Mouse (Mus musculus) brain, embryonic 14.5 days (tissue): ENCODE measurements around the gene Srgap2.

Source experiments
- CTCF ChIP-seq: fragments of 200-500 bp; IDR thresholded peaks from 2 replicates; pipeline ENCODE4 v1.5.1; 2012; ENCODE audit warnings: inconsistent platforms, mild to moderate bottlenecking, moderate library complexity, borderline replicate concordance; ENCODE audit not compliant: insufficient read depth, insufficient read length; ENCODE audit errors: extremely low read depth
- POLR2A ChIP-seq: fragments of 200-500 bp; IDR thresholded peaks from 2 replicates; pipeline ENCODE4 v1.6.1; 2012; ENCODE audit warnings: mild to moderate bottlenecking, inconsistent platforms, borderline replicate concordance; ENCODE audit not compliant: poor library complexity, insufficient read depth, insufficient read length, severe bottlenecking; ENCODE audit errors: extremely low read depth

DNA sequence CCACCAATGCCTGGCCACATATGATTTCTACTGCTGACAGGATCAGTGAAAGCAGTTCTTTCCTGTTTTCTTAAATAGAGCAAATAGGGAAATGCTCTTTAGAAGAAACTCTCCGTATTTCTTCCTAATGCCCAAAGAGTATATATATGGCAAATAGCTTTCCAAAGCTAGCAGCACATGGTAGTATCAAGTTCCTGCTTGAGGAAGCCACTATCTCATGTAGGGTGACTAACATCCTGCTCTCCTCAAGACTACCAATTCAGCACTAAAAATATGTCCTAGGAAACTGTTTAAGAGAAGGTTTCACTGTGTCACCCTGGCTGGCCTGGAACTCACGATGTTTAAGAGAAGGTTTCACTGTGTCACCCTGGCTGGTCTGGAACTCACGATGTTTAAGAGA, 166.4 kb downstream of the Srgap2 start:
- TF ChIP-seq POLR2A (no peak), CTCF (no peak)
